Mouse (Mus musculus): ENCODE measurements around the gene Pnpla1.

- no peak for TF ChIP-seq CTCF (IDR thresholded peaks at IDR 0.05)
- no peak for TF ChIP-seq POLR2A (IDR thresholded peaks at IDR 0.05; ENCODE audit: insufficient read depth, low read depth, low read length)
These were observed 39.6 kb downstream of the Pnpla1 start for GRCm38 (mm10) chr17:28897817-28898216.
